Mouse (Mus musculus) kidney, adult 8-10 months (tissue): Measurements from ENCODE around the gene Sf1.

Experiments
- DNase-seq, 2 experiments: peaks; one replicate each; pipeline ENCODE4 v3.0.0; 2022

Sf1 gene

GRCm38 (mm10) chr19:6400096-6401086 is 36.9 kb downstream of the Sf1 start:
- no peak for DNase-seq

GRCm38 (mm10) chr19:6401131-6401815 is 37.8 kb downstream of the Sf1 start:
- DNase-seq = peak; percentile 68 to 78

- peak; percentile 53 to 73 for DNase-seq
Measured at GRCm38 (mm10) chr19:6401951-6402350, 38.5 kb downstream of the Sf1 start.

GRCm38 (mm10) chr19:6403869-6404268 is 40.4 kb downstream of the Sf1 start:
- DNase-seq = no peak

- no peak for DNase-seq
Measured at GRCm38 (mm10) chr19:6405433-6405832, 41.9 kb downstream of the Sf1 start.

GRCm38 (mm10) chr19:6407109-6407508 is 43.6 kb downstream of the Sf1 start:
- DNase-seq = no peak

- DNase-seq = no peak
Measured at GRCm38 (mm10) chr19:6407816-6408510, 44.5 kb downstream of the Sf1 start.

- DNase-seq = no peak
Measured at GRCm38 (mm10) chr19:6408749-6409148, 45.3 kb downstream of the Sf1 start.

GRCm38 (mm10) chr19:6409176-6409575 is 45.7 kb downstream of the Sf1 start:
- no peak for DNase-seq

GRCm38 (mm10) chr19:6409936-6410335 is 46.4 kb downstream of the Sf1 start:
- DNase-seq = no peak

GRCm38 (mm10) chr19:6412798-6413197 is 49.3 kb downstream of the Sf1 start:
- DNase-seq = no peak

GRCm38 (mm10) chr19:6415454-6415853 is 52.0 kb downstream of the Sf1 start:
- no peak for DNase-seq

GRCm38 (mm10) chr19:6416124-6416770 is 52.8 kb downstream of the Sf1 start:
- no peak for DNase-seq

GRCm38 (mm10) chr19:6416894-6417761 is 53.6 kb downstream of the Sf1 start:
- no peak for DNase-seq

GRCm38 (mm10) chr19:6418233-6418879 is 54.9 kb downstream of the Sf1 start, which contains the start of gene Nrxn2:
Nrxn2 (plus strand) TSS chr19:6418731.
- DNase-seq = peak; percentile 65 to 74

GRCm38 (mm10) chr19:6418984-6419692 is 55.6 kb downstream of the Sf1 start:
- no peak for DNase-seq

- DNase-seq = no peak
Measured at GRCm38 (mm10) chr19:6419805-6420310, 56.4 kb downstream of the Sf1 start.

GRCm38 (mm10) chr19:6420481-6421210 is 57.2 kb downstream of the Sf1 start:
- DNase-seq = no peak

GRCm38 (mm10) chr19:6421211-6421590 is 57.7 kb downstream of the Sf1 start:
- no peak for DNase-seq

GRCm38 (mm10) chr19:6422014-6422413 is 58.5 kb downstream of the Sf1 start:
- no peak for DNase-seq
